Mouse (Mus musculus): ENCODE measurements around the gene Nos1ap.
A peak's percentile ranks its signal among the peaks of the same experiment; 100 is the strongest.

Gene Nos1ap

DNA sequence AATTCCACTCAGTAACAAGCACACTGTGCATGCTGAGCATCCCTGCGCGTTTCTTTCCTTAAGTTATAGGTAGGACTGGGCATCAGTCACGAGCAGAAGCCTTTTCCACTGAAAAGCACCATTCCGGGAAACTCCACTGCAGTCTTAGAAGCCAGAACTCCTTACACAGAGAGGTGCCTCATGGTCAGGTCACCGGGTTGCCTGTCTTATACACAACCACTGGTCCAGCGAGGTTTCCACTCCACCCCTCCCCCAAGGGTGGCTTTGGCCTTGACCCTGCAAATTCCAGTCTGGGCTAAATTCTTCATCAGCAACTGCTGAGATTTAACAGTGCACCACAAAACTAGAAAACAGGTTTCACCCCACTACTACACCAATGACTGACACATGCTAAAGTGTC, 1.3 kb downstream of the Nos1ap start:
- DNase-seq, result peak in 1 of 2 experiments; percentile 11

DNA sequence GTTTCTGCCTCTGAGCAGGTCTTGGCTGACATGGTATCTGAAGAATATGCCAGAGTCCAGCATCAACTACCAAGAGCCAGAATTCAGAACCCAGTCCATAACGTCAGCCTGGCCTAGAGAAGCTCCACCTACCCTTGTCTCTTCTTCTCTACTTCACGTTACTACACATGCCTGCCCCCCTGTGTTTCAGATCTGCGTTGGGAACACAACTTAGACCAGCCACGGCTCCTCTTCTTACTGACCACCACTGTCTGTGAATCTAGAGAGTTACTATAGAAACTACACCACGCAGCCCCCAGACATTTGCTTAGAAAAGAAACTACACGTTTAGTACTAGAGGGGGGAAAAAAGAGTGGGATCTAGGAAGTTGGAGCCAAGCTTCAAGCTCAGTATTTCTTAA, 2.9 kb downstream of the Nos1ap start:
- no peak for DNase-seq

DNA sequence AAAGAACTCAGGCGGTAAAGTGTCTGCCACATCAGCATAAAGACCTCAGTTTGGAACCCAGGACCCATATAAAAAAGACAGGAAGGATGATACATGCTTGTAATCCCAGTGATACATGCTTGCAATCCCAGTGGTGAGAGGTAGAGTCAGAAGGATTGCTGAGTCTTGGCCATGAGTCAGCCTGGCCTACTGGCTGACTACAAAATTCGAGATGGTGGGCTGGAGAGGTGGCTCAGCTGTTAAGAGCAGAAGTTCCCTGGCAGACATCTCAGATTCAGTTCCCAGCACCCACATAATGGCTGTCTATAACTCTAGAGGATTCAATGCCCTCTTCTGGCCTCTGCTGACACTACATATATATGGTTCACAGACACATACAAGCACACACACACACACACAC, 5.7 kb downstream of the Nos1ap start:
- no peak for DNase-seq

DNA sequence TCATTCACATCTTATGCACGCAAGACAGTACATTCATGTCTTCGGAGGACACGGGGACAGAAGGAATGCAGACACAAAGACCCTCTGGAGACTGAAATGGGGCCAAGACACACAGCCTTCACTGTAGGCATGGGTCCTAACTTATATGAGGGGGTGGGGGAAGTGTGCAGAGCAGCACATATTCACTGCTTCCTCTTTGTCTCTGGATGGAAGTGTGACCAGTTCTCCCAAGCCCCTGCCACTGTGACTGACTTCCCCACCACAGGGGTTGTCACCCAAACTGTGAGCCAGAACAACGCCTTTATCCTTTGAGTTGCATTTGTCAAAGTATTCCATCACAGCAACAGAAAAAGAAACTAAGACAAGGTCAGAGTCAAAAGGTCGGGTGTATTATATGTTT, 7.3 kb downstream of the Nos1ap start:
- no peak for DNase-seq

DNA sequence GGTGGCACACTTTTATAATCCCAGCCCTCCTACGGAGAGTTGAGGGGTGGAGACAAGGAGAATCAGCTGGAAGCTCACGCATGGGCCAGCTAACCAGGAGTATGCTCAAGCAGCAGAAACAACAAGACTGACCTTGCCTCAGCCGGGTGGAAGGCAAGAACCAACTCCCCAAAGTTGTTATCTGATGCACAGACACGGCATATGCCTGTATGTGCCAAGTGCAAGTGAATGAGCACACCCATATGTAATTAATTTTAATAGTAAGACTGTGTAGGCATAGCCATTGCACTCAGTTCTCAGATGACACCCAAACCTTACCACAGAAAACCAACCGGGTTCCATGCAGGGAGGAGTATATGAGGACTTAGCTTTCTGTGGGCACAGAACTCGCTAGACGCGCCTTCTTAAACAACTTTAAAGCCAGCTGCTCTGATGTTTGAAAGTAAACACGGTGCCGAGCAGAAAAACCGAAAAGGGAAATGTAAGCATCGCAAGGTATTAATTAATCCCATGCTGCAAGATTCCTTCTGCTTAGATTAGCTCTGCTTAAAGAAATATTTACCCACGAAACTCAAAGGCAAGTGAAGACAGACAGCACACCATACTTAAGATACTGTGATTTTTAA, 9.1 kb downstream of the Nos1ap start:
- no peak for DNase-seq

DNA sequence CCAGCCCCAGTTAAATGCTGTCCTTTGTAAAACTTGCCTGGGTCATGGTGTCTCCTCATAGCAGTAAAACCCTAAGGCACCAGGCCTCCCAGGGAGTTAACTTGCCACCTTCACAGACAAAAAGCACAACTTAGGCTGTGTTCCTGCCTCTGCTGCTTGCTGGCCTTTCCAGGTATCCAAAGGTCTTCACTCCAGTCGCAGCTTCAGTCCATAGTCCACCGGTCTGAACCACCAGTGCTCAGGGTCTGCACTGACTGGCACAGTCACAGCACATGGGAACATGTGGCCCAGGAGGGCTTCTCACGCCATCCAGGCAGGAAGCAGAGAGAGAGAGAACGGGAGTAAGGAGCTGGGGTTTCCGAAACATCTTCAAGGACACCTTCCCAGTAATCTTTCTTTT, 10.2 kb downstream of the Nos1ap start:
- DNase-seq, result no peak

DNA sequence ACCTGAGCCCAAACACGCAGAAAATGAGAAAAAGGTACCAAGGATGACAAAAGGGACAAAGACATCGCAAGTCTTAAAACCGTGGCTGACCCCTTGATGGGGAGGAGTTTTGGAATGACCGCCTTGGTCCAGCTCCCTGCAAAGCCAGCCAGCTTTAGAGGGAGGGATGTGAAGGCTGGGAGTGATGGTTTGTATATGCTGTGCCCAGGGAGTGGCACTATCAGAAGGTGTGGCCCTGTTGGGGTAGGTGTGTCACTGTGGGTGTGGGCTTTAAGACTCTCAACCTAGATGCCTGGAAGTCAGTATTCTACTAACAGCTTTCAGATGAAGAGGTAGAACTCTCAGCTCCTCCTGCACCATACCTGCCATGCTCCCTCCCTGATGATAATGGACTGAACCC, 10.6 kb downstream of the Nos1ap start:
- DNase-seq, result no peak

DNA sequence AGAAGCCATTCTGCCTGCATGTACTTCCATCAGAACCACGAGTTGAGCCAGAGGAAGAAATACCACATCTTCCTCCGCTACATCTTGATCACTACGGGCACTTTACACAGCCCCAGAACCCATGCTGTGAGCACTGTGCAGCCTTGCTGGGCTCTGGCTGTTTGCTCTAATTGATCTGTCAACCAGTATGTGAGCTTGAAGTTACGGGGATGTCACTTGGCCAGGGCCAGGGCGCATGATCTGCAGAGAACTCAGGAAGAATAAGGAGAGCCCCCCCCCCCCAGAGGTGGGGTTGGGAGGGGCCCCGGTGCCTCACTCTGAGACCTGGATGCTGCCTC, 13.0 kb downstream of the Nos1ap start:
- no peak for DNase-seq

DNA sequence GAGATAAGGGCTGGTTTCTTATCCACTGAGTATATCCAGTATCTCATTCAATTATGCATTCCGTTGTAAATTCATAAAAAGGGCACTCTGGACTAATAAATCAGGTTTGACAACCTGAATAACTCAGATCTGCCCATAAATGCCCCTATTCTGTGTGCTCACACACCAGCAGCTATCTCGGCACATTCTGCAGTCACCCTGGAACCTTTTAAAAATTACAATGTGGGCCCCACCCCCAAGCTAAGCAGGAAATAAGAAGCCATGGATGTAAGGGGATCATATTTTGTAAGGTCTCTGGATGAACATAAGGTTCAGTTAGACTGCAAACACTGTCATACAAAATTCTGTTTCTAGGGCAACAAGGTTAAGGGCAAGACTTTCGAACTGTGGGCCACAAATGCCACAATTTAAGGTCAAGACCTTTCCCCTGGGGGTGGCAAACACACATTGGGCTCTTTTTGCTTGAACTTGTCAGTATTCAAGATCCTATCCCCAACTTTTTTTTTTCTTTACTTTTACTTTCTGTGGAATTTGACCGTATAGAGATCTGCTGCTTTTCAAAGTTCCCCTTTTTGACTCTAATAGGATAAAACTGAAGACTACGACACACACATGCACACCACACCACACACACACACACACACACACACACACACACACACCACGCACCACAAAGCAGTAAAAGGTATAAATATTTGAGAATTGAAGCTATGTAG, 13.5 kb downstream of the Nos1ap start:
- DNase-seq, result no peak

DNA sequence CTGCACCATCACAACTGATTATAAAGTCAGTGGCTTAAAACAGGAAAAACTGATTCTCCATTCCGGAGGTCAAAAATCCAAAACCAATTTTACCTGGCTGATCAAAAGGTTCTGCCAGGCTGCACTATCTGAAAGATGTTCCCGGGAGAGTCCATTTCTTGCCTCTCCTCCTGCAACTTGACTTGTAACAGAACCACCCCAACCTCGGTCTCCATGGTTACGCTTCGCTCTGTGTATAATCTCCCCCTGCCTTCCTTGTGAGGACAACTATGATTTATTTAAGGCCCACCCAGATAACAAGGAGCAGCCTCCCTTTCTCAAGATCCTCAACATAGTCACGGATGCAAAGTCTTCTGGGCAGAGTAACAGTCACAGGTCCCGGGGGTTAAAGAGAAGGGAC, 16.5 kb downstream of the Nos1ap start:
- DNase-seq, result no peak

DNA sequence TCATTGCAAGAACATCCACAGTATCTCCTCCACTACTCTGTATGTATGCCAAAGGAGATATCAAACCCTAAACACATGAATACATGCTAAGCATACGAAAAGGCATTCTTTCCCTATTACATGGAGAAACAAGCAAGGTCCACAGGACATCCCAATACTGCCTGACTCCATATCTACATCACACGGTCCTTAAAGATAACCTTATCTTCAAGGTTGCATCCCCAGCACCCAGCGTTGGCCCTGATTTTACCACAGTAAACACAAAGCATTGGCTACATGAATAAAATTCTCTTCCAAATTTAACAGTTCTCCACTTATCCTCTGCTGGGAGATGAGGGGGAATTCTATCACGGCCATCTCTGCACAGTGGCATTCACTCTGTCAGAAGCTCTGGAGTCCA, 22.7 kb downstream of the Nos1ap start:
- DNase-seq, result no peak

DNA sequence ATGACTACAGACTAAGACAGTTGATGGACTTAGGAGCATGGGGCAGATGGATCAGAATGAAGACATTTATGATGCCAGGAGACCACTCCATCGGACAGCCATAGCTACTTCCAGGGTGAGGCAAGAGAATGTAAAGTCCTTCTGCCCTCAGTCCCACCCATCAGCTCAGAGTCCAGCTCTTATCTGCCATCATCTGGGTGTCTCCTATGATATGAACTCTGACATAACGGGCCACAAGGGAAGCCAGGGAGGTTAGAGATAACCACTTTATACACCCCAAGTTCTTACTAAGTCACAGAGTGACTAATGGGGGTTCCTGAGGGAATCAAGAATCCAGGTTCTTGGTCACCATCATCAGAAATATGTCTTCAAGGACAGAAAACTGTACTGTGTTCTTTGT, 23.1 kb downstream of the Nos1ap start:
- no peak for DNase-seq

DNA sequence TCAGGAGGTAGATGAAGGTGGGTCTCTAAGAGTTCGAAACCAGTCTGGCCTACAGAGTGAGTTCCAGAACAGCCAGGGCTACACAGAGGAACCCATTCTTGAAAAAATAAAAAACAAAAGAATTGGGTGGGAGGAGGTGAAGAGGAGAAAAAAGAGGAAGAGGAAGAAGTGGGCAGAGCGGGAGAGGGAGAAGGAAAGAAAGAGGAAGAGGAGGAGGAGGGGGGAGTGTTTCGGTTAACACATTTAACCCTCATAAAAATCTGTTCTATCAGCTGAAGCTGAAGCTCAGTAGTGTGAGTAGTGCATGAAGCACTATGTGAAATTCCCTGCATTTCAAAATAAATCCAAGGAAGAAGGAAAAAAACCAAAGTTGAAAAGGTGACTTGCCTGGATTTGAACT, 24.7 kb downstream of the Nos1ap start:
- DNase-seq, result no peak

DNA sequence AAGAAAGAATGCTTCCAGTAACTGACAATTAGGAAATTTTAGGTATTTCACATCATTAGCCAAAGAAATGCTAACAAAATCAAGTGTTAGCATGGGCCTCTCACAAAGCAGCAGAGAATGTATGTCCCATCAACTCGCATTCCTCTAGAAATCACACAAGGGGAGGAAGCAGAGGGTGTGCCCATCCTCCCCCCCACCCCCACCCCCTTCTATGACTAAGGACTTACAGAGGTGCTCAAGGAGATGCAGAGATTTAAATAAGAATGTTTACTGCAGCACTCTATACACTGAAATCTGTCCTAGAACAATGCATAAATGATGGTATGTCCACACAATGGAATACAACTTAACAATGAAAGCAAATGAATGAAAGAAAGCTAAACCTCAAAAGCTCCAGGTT, 27.2 kb downstream of the Nos1ap start:
- DNase-seq, result no peak

DNA sequence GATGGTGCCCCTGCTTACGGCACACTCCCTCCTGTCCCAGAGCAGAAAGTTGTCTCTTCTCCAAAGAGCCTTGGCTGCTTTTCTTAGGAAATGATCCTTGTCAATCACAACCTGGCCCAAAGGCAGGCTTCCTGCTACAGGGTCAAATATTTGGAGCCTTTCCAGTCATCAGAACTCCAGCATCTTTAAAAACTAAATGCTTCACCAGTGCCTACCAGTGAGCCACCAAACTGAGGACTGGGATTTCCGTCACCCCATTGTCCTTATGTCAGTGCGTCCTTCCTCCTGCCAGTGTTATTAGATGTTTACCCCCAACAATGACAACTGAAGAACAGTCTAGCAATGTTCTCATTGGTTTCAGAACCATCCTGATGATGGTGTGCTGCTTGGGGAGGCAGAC, 28.9 kb downstream of the Nos1ap start:
- no peak for DNase-seq

DNA sequence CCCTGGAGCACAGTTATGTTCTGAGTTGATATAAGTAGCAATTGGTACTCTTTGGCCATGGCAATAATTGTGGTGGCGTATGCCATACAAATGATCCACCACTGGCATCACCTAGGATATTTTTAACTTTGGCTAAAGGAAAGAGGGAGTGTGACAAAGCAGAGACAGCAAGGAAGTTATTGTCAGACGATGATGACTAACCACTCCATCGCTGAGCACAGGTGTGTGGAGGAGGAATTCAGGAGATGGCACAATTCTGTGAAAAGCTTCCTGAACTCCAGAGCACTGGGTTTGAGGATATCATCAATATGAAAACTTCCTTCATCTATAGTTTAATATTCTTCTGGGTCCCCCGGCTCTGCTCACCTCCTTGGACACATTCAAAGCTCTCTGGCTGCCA, 31.7 kb downstream of the Nos1ap start:
- DNase-seq, result no peak

DNA sequence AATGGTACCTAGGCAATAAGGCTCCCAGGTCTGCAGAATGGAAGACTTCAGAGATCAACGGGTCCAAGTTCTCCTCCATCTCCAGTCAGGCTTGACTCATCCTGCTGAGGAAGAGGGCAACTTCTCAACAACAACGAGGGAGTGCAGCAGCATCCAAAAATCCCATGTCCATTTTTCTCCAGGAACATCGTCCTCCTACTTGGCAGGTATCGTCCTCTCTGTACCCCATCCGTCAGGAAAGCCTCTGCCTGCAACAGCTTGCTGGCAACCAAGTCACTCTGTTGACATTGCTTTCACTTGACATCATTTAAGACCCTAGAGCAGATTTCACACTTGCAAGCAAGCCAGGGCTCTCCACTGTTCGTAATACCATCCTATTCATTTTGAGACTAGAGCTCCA, 33.0 kb downstream of the Nos1ap start:
- no peak for DNase-seq

DNA sequence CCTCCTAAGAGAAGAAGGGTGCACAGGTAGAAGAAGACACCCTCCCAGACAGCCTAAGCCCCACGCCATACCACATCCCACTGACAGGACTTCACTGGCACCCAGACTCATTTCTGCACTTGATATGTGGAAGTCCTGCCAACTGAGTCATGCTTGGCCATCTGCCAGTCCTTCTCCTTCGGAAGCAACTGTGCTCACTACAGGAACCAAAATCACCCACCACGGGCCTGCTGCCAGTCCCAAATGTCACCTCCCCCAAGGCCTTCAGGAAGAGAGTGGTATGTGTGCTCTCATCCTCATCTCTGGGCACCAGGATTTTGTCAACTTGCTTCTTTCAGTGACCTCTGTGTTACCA, 34.7 kb downstream of the Nos1ap start:
- peak; percentile 61 to 71 for DNase-seq

DNA sequence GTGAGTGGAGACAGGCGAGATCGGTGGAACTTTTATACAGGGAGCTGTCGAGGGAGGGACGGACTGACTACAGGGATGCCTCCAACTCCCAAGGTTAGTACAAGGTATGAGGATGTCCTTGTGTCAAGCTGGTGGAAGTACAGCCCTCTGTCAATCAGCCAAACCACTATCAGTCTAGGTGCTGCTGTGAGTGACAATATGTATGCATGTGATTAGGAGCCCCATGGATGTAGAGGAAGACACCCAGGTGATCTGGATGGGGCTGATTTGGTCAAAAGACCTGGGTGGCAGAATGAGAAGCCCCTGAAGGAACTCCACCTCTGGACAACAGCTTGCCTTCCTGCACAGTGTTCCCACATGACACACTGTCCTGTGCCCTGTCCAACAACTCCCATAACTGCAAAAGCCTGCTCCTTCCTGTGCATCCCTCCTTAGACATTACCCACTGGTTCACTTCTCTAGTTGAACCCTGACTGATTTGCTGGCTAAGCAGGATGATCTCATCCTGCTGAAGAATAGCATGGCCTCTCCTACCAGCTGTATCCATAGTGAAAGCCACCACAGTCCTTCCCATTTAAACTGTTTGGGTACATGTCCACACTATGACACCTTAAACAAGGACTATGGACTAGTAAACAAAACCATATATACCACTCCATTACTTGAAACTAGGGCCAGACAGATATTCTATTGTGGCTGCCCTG, 35.3 kb downstream of the Nos1ap start:
- DNase-seq, result no peak

DNA sequence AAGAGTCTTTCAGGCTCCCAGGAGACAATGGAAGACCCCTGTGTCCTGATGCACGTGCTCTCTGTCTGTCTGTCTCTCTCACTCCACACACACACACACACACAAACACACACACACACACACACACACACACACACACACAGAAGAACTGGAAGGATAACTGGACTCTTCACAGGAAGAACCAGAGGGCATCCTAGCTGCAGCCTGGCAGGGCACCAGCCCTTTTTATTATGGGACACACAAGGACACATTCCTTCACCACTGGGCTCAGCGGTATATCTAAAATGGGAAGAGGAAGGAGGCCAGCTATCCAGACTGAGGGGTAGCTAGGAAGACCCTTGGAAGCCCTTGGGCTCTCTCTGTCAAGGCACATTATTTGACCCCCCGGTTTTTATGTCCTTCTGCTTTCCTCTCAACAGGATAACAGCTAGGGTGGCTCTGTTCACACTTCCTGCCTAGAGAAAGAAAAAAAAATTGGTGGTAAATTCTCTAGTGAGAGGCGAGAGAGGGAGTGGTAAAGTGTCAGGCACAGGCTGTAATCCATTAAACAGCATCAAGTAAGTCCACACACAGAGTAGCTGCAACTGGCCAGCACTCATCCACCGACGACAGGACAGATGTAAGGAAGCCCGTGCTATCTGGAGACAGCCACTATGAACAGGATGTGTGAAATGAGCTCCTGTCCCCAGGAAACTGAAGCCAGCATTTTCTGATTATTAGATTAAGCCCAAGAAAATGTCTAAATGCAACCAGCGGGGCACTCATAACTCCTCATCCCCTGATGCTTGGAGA, 38.8 kb downstream of the Nos1ap start:
- no peak for DNase-seq

DNA sequence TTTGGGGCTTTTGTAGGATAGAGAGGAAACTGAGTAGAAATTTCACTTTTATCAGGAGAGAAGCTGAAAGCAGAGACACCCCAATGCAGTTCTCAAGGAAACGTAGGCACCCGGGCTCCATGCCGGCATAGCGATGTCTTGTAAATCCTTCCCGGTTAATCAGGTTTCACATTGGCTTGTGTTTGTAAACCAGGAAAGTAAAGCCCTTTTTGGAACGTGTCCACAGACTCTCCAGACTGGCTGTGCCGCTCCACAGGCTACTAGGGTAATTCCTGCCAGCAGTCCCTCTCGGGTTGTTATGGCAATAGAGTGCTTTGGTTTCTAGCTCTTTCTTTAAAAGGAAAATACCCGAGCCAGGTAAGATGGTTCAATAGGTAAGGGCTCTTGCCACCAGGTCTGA, 40.6 kb downstream of the Nos1ap start:
- DNase-seq, result peak; percentile 49 to 60

DNA sequence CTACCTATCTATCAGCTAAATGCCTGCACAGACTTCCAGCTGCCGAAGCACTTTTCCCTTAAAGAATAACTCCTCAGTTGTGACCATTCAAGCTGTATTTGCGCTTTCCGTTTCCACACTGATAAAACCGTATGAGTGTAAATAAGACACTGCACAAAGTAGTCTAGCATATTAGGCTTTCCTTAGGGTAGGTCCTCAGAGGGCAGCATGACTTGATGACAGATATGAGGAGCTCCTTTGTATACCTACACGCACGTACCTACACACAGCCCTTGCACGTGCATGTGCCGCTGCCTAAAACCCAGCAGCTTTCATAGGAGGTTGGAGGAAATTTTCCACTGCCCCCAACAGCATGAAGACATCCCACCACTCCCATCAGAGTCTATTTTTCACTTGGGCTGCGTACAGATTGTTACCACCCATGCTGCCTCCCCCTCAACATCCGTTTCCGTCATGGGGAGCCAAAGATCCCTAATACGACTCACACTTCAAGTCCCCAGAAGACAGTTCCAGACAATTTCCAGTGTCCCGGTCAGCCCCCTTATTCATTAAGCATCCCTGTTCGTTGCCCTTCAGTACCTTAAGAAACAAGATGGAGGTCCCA, 41.4 kb downstream of the Nos1ap start:
- no peak for DNase-seq

DNA sequence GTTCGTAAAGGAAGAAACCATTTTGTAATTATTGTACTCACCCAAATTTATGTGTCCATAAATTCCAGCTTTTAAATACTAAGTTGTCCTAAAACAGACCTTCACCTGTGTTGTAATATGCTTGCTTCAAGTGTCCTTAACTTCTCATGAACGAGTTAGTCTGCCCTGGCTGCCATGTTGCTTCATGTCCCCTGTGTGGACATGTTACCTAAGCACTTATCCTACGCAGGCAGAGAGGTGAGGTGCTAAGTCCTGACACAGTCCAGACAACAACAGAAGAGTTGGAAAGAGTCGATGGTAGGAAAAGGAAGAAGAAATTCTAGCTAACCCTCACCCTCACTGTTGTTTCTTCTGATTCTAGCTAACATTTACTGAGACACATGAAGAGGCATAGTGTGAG, 43.4 kb downstream of the Nos1ap start:
- DNase-seq, result no peak

Measured in cerebellum, postnatal 36 days (tissue).